Mouse (Mus musculus) liver, embryonic 13.5 days (tissue): ENCODE data around the gene Nfkb1. TPM values are rescaled to one million over a fixed set of nuclear protein-coding genes. Genes with fewer than 3 reads are reported as not detected.

ENCODE experiments used
- ATAC-seq: fragments of 200-750 bp; cut with Nextera tagmentation; 2 replicates; pipeline ENCODE4 v1.8.0; 2017; ENCODE audit warnings: low read depth, mild to moderate bottlenecking, moderate number of reproducible peaks, moderate library complexity
- DNase-seq: peaks from one replicate; pipeline ENCODE4 v3.0.0; 2022
- H3K27ac ChIP-seq: fragments of 300-500 bp; sonication (generic); 2 replicates; pipeline ENCODE4 v1.5.1; 2015; ENCODE audit warnings: moderate library complexity, mild to moderate bottlenecking, inconsistent platforms
- H3K27me3 ChIP-seq: fragments of 300-500 bp; sonication (generic); 2 replicates; pipeline ENCODE4 v1.6.1; 2015; ENCODE audit warnings: mild to moderate bottlenecking, inconsistent platforms
- H3K36me3 ChIP-seq: fragments of 300-500 bp; sonication (generic); 2 replicates; pipeline ENCODE4 v1.6.1; 2015; ENCODE audit warnings: mild to moderate bottlenecking, inconsistent platforms
- H3K4me1 ChIP-seq: fragments of 300-500 bp; sonication (generic); replicated peaks from 2 replicates; pipeline ENCODE4 v1.6.1; 2015; ENCODE audit warnings: inconsistent platforms
- H3K4me2 ChIP-seq: fragments of 300-500 bp; sonication (generic); 2 replicates; pipeline ENCODE4 v1.6.1; 2015; ENCODE audit warnings: inconsistent platforms, mild to moderate bottlenecking, moderate library complexity
- H3K4me3 ChIP-seq: fragments of 300-500 bp; sonication (generic); replicated peaks from 2 replicates; pipeline ENCODE4 v1.5.1; 2015; ENCODE audit warnings: mild to moderate bottlenecking, inconsistent platforms
- H3K9ac ChIP-seq: fragments of 300-500 bp; sonication (generic); 2 replicates; pipeline ENCODE4 v1.6.1; 2015; ENCODE audit warnings: mild to moderate bottlenecking, inconsistent platforms
- H3K9me3 ChIP-seq: fragments of 300-500 bp; sonication (generic); replicated peaks from 2 replicates; pipeline ENCODE4 v1.6.1; 2016; ENCODE audit warnings: inconsistent platforms
- WGBS: fragments of 180-500 bp; shearing (Covaris S2); methylation state at CpG from one replicate; pipeline ENCODE4 v1.1.7; 2015; ENCODE audit not compliant: insufficient replicate concordance; 5-methylcytosine and 5-hydroxymethylcytosine counted together
- polyA plus RNA-seq: library from polyadenylated mRNA; unstranded; fragments of >200 nt; fragmentation: Nextera tagmentation; extraction: Ambion mirVana; gene quantifications from 2 replicates; pipeline ENCODE4 v1.2.1, GENCODE M21; 2015

Gene Nfkb1
- polyA plus RNA-seq, 1 experiment from 2014 or later: 14.1 TPM

DNA sequence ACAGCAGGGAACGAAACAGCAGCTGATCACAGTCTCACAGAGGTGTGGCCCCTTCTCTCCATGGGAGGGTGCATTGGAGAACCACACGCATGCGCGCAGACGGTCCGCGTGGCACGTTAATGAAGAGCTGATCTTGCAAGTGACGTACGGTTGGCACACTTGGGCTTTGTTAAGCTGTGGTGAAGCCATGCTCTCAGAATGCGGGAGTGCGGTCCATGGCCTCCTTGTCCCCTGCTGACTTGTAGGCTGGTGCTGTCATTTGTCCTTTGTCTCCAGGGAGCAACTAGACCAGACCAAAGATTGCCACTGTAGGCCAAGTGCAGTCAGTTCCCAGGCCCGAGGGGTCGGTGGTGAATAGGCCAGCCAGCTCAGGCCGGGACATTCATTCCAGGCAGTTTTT lies 34.7 kb upstream of the Nfkb1 start:
- DNase-seq: no peak
- WGBS: 88% methylated on average over 15 of the region's 15 CpGs
- H3K4me1 ChIP-seq: peaks cover 29% of the 10 kb centered on the region
- H3K4me3 ChIP-seq: no peak overlapping the region
- no peaks in the 10 kb centered on the region for H3K27me3 ChIP-seq
- H3K36me3 ChIP-seq: no peaks in the 10 kb centered on the region
- no peak overlapping the region for H3K27ac ChIP-seq
- H3K9ac ChIP-seq: no peak overlapping the region
- H3K9me3 ChIP-seq: no peaks in the 10 kb centered on the region
- no peak for ATAC-seq
- no peak overlapping the region for H3K4me2 ChIP-seq

DNA sequence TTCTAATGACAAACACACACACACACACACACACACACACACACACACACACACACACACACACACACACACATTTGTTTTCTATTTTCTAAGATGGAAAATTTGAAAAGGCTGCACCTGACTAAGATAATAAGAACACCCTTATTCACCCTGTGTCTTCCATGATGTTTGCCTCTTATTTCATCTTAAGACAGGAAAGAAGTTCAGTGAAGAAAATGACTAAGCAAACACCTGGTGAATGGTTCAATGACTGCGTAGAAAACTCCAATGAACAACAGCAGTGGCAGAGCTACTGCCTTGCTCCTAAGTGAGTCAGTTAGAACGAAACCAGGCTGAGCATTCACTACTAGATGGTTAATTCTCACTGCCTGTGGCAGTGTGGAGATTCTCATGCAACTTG lies 30.8 kb upstream of the Nfkb1 start:
- peaks cover 52% of the 10 kb centered on the region for H3K4me1 ChIP-seq
- 79% methylated on average over 2 of the region's 2 CpGs for WGBS
- no peak overlapping the region for H3K27ac ChIP-seq
- H3K9ac ChIP-seq: no peak overlapping the region
- no peak for DNase-seq
- no peaks in the 10 kb centered on the region for H3K27me3 ChIP-seq
- no peaks in the 10 kb centered on the region for H3K9me3 ChIP-seq
- no peak for ATAC-seq
- no peaks in the 10 kb centered on the region for H3K36me3 ChIP-seq
- no peak overlapping the region for H3K4me3 ChIP-seq
- H3K4me2 ChIP-seq: no peak overlapping the region

DNA sequence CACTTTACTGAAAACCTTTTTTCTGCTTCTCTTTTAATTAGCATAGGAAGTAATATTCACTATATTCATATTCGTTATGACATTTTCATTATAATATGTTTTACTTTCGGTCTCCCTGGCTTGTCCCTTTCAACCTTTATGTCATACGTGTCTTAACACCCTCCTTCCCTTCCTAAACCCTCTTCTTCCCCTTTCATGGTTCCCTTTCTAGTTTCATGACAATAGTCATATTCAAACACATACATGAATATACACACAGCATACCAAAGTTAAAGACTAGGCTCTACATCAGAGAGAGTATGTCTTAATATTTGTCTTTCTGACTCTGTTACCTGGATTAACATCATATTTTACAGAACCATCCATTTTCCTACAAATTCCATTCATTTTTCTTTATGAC lies 28.6 kb upstream of the Nfkb1 start:
- Histone ChIP-seq H3K9ac (no peak overlapping the region), H3K4me1 (peaks cover 40% of the 10 kb centered on the region), H3K27ac (peak overlapping the region; percentile 74; the same call in 1 of the 2 replicates), H3K4me3 (no peak overlapping the region), H3K4me2 (no peak overlapping the region), H3K27me3 (no peaks in the 10 kb centered on the region), H3K36me3 (no peaks in the 10 kb centered on the region), H3K9me3 (no peaks in the 10 kb centered on the region)
- no peak for ATAC-seq
- no peak for DNase-seq
- WGBS: 76% methylated on average over 3 of the region's 3 CpGs

DNA sequence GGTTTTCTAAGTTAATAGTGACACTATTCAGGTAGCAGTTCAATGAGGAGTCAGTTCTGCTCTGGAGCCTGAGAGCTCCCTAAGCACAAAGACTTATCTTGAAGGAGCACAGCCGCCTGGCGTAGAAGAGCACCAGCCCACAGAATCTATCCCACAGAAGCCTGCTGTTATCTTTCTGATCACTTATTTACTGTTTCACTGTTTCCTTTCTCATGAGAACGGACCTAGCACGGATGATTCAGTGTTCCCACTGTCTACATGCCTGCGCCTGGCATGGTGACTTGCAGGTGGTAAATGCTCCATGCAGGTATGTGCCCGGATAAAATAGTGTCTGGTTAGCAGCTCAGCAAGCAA lies 27.8 kb upstream of the Nfkb1 start:
- H3K4me3 ChIP-seq: peak overlapping the region; percentile 24
- peak; percentile 94 for ATAC-seq

DNA sequence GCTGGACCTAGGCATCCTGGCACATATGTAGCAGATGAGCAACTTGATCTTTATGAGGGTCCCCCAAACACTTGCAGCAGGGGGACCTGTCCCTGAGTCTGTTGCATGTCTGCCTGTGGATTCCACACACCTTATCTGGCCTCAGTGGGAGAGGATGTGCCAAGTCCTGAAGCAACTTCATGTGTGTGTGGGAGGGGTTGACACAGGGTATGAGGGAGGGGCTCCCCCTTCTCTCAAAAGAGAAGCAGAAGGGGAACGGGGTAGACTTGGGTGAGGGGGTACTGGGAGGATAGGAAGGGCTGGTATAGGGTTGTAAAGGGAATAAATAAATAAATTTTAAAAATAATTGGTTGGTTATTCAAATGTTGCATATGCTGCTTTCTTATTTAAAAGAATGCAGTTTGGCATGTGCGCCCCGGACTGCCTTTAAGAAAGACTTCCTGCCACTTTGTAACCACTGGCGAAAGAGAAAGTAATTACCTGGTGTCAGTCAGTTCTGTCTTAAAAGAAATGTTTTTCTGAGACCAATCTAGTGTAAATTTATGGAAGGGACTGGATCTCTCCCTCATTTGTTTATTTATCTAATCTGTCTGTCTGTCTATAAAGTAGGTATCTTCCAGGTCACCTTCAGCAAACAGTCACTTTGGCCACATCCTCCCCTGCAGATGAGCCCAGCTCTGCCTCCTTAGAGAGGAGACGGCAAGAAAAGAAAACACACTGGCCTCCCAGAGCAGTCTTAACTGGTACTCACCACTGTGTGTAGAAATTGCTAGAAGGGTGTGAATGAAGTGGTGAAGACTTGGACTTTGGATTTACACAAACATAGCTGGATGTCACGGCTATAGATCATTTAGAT lies 27.2 kb upstream of the Nfkb1 start:
- Histone ChIP-seq H3K9ac (peak overlapping the region; percentile 49), H3K4me3 (peak overlapping the region; percentile 24), H3K36me3 (no peaks in the 10 kb centered on the region), H3K27me3 (no peaks in the 10 kb centered on the region), H3K9me3 (no peaks in the 10 kb centered on the region), H3K4me2 (peak overlapping the region; percentile 57), H3K27ac (peak overlapping the region; percentile 74), H3K4me1 (peaks cover 40% of the 10 kb centered on the region)
- DNase-seq: no peak
- peak; percentile 80 for ATAC-seq
- WGBS: 29% methylated on average over 6 of the region's 6 CpGs

More for the DNA sequence above, 27.8 kb upstream of the Nfkb1 start:
- H3K36me3 ChIP-seq: no peaks in the 10 kb centered on the region
- H3K4me1 ChIP-seq: peaks cover 40% of the 10 kb centered on the region
- H3K4me2 ChIP-seq: peak overlapping the region; percentile 57
- peak; percentile 47 for DNase-seq
- peak overlapping the region; percentile 74 for H3K27ac ChIP-seq
- no peaks in the 10 kb centered on the region for H3K27me3 ChIP-seq
- no peaks in the 10 kb centered on the region for H3K9me3 ChIP-seq
- 21% methylated on average over 6 of the region's 6 CpGs for WGBS
- peak overlapping the region; percentile 49 for H3K9ac ChIP-seq

DNA sequence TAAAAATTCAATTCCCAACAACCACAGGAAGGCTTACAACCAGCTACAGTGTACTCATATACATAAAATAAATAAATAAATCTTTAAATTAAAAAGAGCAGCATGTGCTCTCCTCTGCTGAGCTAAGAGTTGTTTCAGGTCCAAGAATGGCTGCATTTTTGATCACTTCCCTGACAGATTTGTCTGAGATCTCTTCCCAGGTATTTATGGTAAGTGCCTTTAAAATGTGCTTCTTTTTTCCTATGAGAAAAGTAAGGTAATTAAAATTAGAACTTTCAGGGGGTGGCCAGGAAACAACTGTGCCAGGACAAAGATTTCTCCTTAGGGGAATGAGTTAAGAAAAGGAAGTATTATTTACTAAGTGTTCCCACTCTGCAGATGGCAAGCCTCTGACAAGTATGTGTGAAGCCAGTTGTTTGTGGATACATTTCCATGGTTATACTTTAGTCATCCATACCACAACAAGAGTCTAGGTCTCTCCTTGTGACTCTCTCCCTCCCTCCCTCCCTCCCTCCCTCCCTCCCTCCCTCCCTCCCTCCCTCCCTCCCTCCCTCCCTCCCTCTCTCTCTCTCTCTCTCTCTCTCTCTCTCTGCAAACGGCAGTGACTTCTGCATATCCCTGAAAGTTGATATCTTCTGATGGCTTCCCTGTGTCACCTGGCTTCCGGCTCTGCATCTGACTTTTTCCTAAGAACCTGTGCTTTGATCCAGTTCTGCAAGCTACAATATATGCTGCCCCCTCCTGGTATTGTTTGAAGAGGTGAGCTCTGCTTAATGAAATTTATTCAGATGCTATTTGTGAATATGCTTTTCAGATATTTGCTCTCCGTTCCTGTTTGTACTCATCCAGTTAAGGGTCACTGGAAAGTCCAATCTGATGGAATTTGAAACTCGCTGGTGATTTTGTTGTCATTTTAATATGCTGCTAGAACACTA lies 21.9 kb upstream of the Nfkb1 start:
- Histone ChIP-seq H3K4me3 (no peak overlapping the region), H3K27ac (no peak overlapping the region), H3K4me1 (peaks cover 12% of the 10 kb centered on the region), H3K4me2 (no peak overlapping the region), H3K9me3 (no peaks in the 10 kb centered on the region), H3K27me3 (no peaks in the 10 kb centered on the region), H3K36me3 (no peaks in the 10 kb centered on the region), H3K9ac (no peak overlapping the region)
- ATAC-seq: no peak
- DNase-seq: no peak
- 19% methylated on average over 4 of the region's 4 CpGs for WGBS

DNA sequence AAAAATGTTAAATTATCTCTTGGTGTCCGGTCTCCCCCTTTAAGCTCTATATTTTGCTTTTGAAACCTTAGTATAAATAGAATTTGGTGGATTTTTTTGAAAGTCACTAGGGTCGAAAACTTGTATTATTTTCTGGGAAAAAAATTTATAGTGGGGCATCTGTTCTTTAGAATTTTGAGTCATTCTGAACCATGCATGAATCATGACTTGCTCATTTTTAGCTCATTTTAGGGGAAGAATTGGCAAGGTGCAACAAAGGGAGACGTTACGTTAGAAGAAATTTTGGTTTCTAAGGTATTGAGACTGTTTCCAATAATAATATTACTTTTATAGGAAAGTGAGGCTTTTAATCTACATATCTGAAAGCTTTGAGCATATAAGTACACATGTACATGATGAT lies 20.3 kb upstream of the Nfkb1 start:
- WGBS: 80% methylated on average over 4 of the region's 4 CpGs
- DNase-seq: no peak
- Histone ChIP-seq H3K9me3 (no peaks in the 10 kb centered on the region), H3K36me3 (no peaks in the 10 kb centered on the region), H3K4me2 (no peak overlapping the region), H3K9ac (no peak overlapping the region), H3K4me3 (no peak overlapping the region), H3K4me1 (0 out of 2 replicates have a peak, but pooled peaks cover 5% of the 10 kb centered on the region), H3K27ac (no peak overlapping the region), H3K27me3 (no peaks in the 10 kb centered on the region)
- ATAC-seq: no peak

DNA sequence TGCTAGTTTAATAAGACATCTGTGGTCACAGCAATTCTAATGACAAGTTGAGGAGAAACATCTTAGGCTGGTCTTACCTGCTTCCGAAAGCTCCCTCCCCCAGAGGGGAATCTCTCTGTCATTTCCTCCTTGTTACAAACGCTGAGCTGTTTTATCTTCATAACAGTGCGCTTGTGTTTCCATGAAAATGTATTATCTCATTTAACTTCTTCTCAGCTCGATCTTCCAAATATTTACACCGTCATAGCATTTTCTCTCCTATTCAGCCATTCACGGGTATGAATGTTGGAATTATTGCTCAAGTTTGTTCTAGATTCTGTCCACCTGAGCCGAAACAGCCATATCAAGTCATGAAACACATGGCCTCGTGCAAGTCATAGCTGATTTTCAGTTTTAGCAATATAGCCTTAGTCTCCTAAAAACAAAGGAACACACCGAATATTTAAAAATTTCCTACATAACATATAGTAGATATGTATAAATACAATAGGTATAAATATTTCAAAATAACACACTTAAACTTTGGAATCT lies 19.8 kb upstream of the Nfkb1 start:
- no peaks in the 10 kb centered on the region for H3K27me3 ChIP-seq
- ATAC-seq: no peak
- no peak overlapping the region for H3K9ac ChIP-seq
- WGBS: 52% methylated on average over 9 of the region's 9 CpGs
- H3K27ac ChIP-seq: no peak overlapping the region
- no peak for DNase-seq
- no peaks in the 10 kb centered on the region for H3K36me3 ChIP-seq
- H3K4me3 ChIP-seq: no peak overlapping the region
- no peak overlapping the region for H3K4me2 ChIP-seq
- H3K4me1 ChIP-seq: 0 out of 2 replicates have a peak, but pooled peaks cover 5% of the 10 kb centered on the region
- no peaks in the 10 kb centered on the region for H3K9me3 ChIP-seq

DNA sequence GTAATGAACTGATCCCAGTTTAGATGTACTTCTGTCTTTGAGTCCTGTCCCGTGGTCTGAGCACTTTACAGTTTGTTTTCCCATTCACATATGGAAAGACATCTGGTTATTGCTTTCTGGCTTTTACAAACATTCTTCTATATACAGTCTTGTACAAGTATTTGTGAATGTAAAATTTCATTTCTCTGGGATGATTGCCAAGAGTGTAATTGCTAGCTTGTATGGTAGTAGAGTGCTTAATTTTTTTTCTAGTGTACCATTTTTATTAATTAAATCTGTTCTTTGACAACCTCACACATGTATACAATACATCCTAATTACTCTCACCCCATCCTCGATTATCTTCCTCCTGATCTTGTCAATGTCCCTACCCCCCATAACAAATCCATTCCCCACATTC lies 12.0 kb upstream of the Nfkb1 start:
- ATAC-seq (no peak), DNase-seq (no peak)
- Histone ChIP-seq H3K27me3 (no peaks in the 10 kb centered on the region), H3K4me2 (no peak overlapping the region), H3K4me3 (no peak overlapping the region), H3K27ac (no peak overlapping the region), H3K36me3 (no peaks in the 10 kb centered on the region), H3K4me1 (peaks cover 4% of the 10 kb centered on the region), H3K9ac (no peak overlapping the region), H3K9me3 (no peaks in the 10 kb centered on the region)
- 57% methylated on average over 2 of the region's 2 CpGs for WGBS

DNA sequence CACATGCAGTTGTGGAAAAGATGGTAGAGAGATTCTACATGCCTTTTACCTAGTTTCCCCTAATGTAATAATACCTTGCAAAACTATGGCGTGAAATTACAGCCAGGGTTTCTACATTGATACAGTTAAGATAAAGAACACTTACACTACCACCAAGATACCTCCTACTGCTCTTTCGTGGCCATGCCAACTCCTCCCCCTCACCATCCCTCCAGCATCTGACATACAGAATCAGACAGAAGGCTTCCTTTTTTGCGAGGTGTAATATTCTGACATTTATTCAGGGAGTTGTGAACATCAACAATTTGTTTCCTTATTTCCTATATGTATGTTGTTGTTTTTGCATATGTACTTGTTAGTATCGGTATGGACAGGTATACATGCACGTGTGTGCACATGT lies 11.3 kb upstream of the Nfkb1 start:
- DNase-seq: no peak
- Histone ChIP-seq H3K4me3 (no peak overlapping the region), H3K36me3 (no peaks in the 10 kb centered on the region), H3K27ac (no peak overlapping the region), H3K9me3 (no peaks in the 10 kb centered on the region), H3K9ac (no peak overlapping the region), H3K4me2 (no peak overlapping the region), H3K4me1 (peaks cover 8% of the 10 kb centered on the region), H3K27me3 (no peaks in the 10 kb centered on the region)
- 57% methylated on average over 5 of the region's 5 CpGs for WGBS
- ATAC-seq: no peak

DNA sequence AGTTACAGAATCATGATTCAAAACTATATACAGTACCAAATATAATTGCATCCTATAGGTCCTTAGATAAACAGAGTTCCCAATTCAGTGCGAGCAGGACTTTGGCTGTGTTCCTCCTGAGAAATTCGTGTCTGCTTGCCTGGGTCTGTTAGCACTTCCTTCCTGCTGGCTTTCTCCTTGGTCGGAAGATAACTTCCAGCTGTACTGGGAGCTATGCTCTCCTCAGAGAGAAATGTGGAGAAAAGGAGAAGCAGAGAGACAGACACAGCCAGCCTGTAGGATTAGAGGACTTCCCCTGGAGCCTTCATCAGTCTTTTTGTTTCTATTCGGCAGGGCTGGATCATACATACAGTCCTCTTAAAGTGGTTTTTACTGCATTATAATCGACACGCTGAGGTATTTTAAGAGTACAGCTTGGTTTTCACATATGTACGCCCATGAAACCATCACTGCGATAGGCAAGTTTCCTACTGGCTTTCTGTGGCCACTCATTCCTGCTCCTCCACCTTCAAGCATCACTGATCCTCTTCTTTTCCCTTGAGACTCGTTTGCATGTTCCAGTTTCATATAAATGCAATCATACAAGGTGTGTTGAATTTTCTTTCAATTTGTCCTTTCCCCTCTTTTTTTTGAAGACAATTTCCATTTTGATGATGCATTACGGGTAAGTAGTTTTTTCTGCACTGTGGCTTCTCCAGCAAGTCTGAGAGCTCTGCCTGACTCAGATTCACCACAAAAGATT lies 8.3 kb upstream of the Nfkb1 start:
- H3K27ac ChIP-seq: no peak overlapping the region
- H3K36me3 ChIP-seq: no peaks in the 10 kb centered on the region
- H3K27me3 ChIP-seq: no peaks in the 10 kb centered on the region
- H3K4me2 ChIP-seq: no peak overlapping the region
- ATAC-seq (no peak), DNase-seq (no peak)
- H3K9me3 ChIP-seq: no peaks in the 10 kb centered on the region
- H3K4me1 ChIP-seq: peaks cover 29% of the 10 kb centered on the region
- WGBS: 38% methylated on average over 10 of the region's 10 CpGs
- no peak overlapping the region for H3K9ac ChIP-seq
- no peak overlapping the region for H3K4me3 ChIP-seq
